Mouse (Mus musculus): ENCODE results near the gene Zfp784.

- no peak for TF ChIP-seq POLR2A (IDR thresholded peaks at IDR 0.05; ENCODE audit: insufficient read depth, low read depth, low read length)
- no peak for TF ChIP-seq CTCF (IDR thresholded peaks at IDR 0.05; ENCODE audit: insufficient read depth, low read depth, low read length)
Measured at GRCm38 (mm10) chr7:4993347-4993998, 44.8 kb downstream of the Zfp784 start.

All from olfactory bulb, adult 2 months (tissue).